Mouse (Mus musculus) gastrocnemius, postnatal 14 days (tissue): ENCODE measurements around the gene Hcn4. TPM values are rescaled to one million over a fixed set of nuclear protein-coding genes. Genes with fewer than 3 reads are reported as not detected.

Experiments
- DNase-seq: peaks from one replicate; pipeline ENCODE4 v3.0.0; 2021; ENCODE audit warnings: mixed read lengths
- intact Hi-C: fragments of 180-260 bp; cut with DNase I; formaldehyde crosslinking; loops from one replicate; pipeline ENCODE4 v1.15.1; 2025; ENCODE audit warnings: low total_unique reads
- total RNA-seq, 2 experiments: library from RNA; stranded (reverse); gene quantifications; 2 replicates each; pipeline ENCODE4 v1.2.3; 2021

The Hcn4 gene
- total RNA-seq, 2 experiments from 2014 or later: 0.13 to 0.76 TPM

GRCm38 (mm10) chr9:58902869-58903585, 79.8 kb downstream of the Hcn4 start:
- intact Hi-C loops: no loop called here
- DNase-seq: peak; percentile 25

Other genes starting within 250 kb of the Hcn4 start
- 100 to 1,000 TPM in 1 of 2 experiments, 10 to 100 TPM in 1; 91.0 to 101 TPM for gene Nptn, start 241.2 kb upstream of the Hcn4 start, total RNA-seq
- gene Rec114, start 79.4 kb upstream of the Hcn4 start, total RNA-seq: under 1 TPM in 1 of 2 experiments, not detected in 1; 0.45 TPM
- 10 to 100 TPM; 38.5 to 42.1 TPM for gene Neo1, start 213.0 kb downstream of the Hcn4 start, total RNA-seq